Mouse (Mus musculus) small intestine, adult 2 months (tissue): ENCODE data around the gene Dpp6. TPM values are rescaled to one million over a fixed set of nuclear protein-coding genes. Genes with fewer than 3 reads are reported as not detected.

Source experiments
- H3K27ac ChIP-seq: fragments of 200-500 bp; 2 replicates; pipeline ENCODE4 v1.5.1; 2012; ENCODE audit warnings: low read depth, low read length, control low read depth, inconsistent platforms; ENCODE audit not compliant: insufficient read depth
- H3K27me3 ChIP-seq: fragments of 200-500 bp; 2 replicates; pipeline ENCODE4 v1.6.1; 2012; ENCODE audit warnings: mild to moderate bottlenecking, moderate library complexity, low read length, inconsistent platforms; ENCODE audit not compliant: control insufficient read depth, insufficient read depth
- H3K36me3 ChIP-seq: fragments of 200-500 bp; 2 replicates; pipeline ENCODE4 v1.6.1; 2012; ENCODE audit warnings: mild to moderate bottlenecking, low read length, control low read depth, inconsistent platforms; ENCODE audit not compliant: control insufficient read depth, insufficient read depth
- H3K4me1 ChIP-seq: fragments of 200-500 bp; 2 replicates; pipeline ENCODE4 v1.6.1; 2012; ENCODE audit warnings: low read length, inconsistent platforms, mixed read lengths; ENCODE audit not compliant: control insufficient read depth, insufficient read depth, insufficient read length
- H3K4me3 ChIP-seq: fragments of 200-500 bp; 2 replicates; pipeline ENCODE4 v1.5.1; 2012; ENCODE audit warnings: low read depth, mild to moderate bottlenecking, control low read depth, inconsistent platforms, low read length, moderate library complexity
- CTCF ChIP-seq: fragments of 200-500 bp; IDR thresholded peaks from 2 replicates; pipeline ENCODE4 v1.5.1; 2012; ENCODE audit warnings: low read depth, mild to moderate bottlenecking, control low read depth, inconsistent platforms, low read length, moderate library complexity, mixed read lengths; ENCODE audit not compliant: insufficient replicate concordance, insufficient read length; ENCODE audit errors: extremely low read depth
- POLR2A ChIP-seq: fragments of 200-500 bp; IDR thresholded peaks from 2 replicates; pipeline ENCODE4 v1.6.1; 2012; ENCODE audit warnings: low read depth, mild to moderate bottlenecking, control low read depth, inconsistent platforms, low read length, moderate library complexity
- WGBS: fragments of 180-500 bp; shearing (Covaris S2); methylation state at CpG from one replicate; pipeline ENCODE4 v1.1.7; 2018; 5-methylcytosine and 5-hydroxymethylcytosine counted together
- polyA plus RNA-seq: library from polyadenylated mRNA; depleted of rRNA; stranded (reverse); fragments of >200 nt; gene quantifications from 2 replicates; pipeline ENCODE4 v1.2.3, GENCODE M21; 2012

Dpp6 gene
- polyA plus RNA-seq, 1 experiment: 0.41 TPM

GRCm38 (mm10) chr5:27243226-27243625 is 426.2 kb downstream of the Dpp6 start:
- no peaks in the 10 kb centered on the region for H3K36me3 ChIP-seq
- no peaks in the 10 kb centered on the region for H3K27me3 ChIP-seq
- no peaks in the 10 kb centered on the region for H3K4me1 ChIP-seq
- H3K27ac ChIP-seq: no peak overlapping the region
- 86% methylated on average over 1 of the region's 1 CpGs for WGBS
- no peak for TF ChIP-seq CTCF
- no peak for TF ChIP-seq POLR2A
- no peak overlapping the region for H3K4me3 ChIP-seq

GRCm38 (mm10) chr5:27247793-27248192 is 430.8 kb downstream of the Dpp6 start:
- Histone ChIP-seq H3K27me3 (no peaks in the 10 kb centered on the region), H3K36me3 (no peaks in the 10 kb centered on the region), H3K4me1 (no peaks in the 10 kb centered on the region), H3K27ac (no peak overlapping the region), H3K4me3 (no peak overlapping the region)
- TF ChIP-seq POLR2A (no peak), CTCF (no peak)
- 80% methylated on average over 3 of the region's 3 CpGs for WGBS

- Histone ChIP-seq H3K36me3 (no peaks in the 10 kb centered on the region), H3K27ac (no peak overlapping the region), H3K4me1 (no peaks in the 10 kb centered on the region), H3K27me3 (no peaks in the 10 kb centered on the region), H3K4me3 (no peak overlapping the region)
- TF ChIP-seq CTCF (no peak), POLR2A (no peak)
- 59% methylated on average over 2 of the region's 2 CpGs for WGBS
Measured at GRCm38 (mm10) chr5:27248685-27249084, 431.7 kb downstream of the Dpp6 start.

- WGBS: 58% methylated on average over 4 of the region's 4 CpGs
- Histone ChIP-seq H3K36me3 (no peaks in the 10 kb centered on the region), H3K27me3 (no peaks in the 10 kb centered on the region), H3K27ac (no peak overlapping the region), H3K4me1 (no peaks in the 10 kb centered on the region), H3K4me3 (no peak overlapping the region)
- TF ChIP-seq POLR2A (no peak), CTCF (no peak)
Measured at GRCm38 (mm10) chr5:27249951-27250350, 432.9 kb downstream of the Dpp6 start.

- Histone ChIP-seq H3K4me3 (no peak overlapping the region), H3K27me3 (no peaks in the 10 kb centered on the region), H3K36me3 (no peaks in the 10 kb centered on the region), H3K27ac (no peak overlapping the region), H3K4me1 (no peaks in the 10 kb centered on the region)
- WGBS: 83% methylated on average over 3 of the region's 3 CpGs
- TF ChIP-seq CTCF (no peak), POLR2A (no peak)
Measured at GRCm38 (mm10) chr5:27250906-27251305, 433.9 kb downstream of the Dpp6 start.

- no peak overlapping the region for H3K27ac ChIP-seq
- TF ChIP-seq CTCF (no peak), POLR2A (no peak)
- H3K4me1 ChIP-seq: no peaks in the 10 kb centered on the region
- H3K4me3 ChIP-seq: no peak overlapping the region
- H3K27me3 ChIP-seq: no peaks in the 10 kb centered on the region
- H3K36me3 ChIP-seq: no peaks in the 10 kb centered on the region
Measured at GRCm38 (mm10) chr5:27251361-27251760, 434.4 kb downstream of the Dpp6 start.

GRCm38 (mm10) chr5:27255247-27255646 is 438.2 kb downstream of the Dpp6 start:
- no peak overlapping the region for H3K4me3 ChIP-seq
- TF ChIP-seq CTCF (no peak), POLR2A (no peak)
- no peaks in the 10 kb centered on the region for H3K4me1 ChIP-seq
- H3K27ac ChIP-seq: no peak overlapping the region
- no peaks in the 10 kb centered on the region for H3K36me3 ChIP-seq
- 81% methylated on average over 2 of the region's 2 CpGs for WGBS
- no peaks in the 10 kb centered on the region for H3K27me3 ChIP-seq

GRCm38 (mm10) chr5:27258636-27259035 is 441.6 kb downstream of the Dpp6 start:
- no peak for TF ChIP-seq CTCF
- TF ChIP-seq POLR2A: no peak
- H3K27ac ChIP-seq: no peak overlapping the region
- WGBS: 70% methylated on average over 3 of the region's 3 CpGs
- no peaks in the 10 kb centered on the region for H3K27me3 ChIP-seq
- H3K4me3 ChIP-seq: no peak overlapping the region
- H3K36me3 ChIP-seq: no peaks in the 10 kb centered on the region
- no peaks in the 10 kb centered on the region for H3K4me1 ChIP-seq
